Mouse (Mus musculus): Measurements from ENCODE around the gene Gm10188.

DNA sequence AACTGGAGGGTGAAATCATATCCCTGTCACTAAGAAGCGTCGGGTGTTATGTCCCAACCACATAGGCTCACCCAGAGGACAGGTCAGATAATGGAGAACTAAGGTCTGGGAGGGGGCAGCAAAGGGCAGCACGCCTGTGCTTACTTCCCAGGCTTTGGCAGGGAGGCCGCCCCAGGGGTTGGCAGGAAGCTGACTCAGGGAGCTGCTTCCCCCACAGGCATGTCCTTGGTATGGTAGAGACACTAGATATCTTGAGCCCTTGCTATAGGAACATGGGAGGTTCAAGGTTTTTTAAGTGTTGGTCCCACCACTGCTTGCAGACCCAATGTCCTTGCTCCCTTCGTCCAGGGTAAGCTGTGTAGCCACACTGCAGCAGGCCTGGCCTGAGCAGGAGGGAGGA lies 23.6 kb downstream of the Gm10188 start:
- TF ChIP-seq CTCF (IDR thresholded peaks at IDR 0.05; ENCODE audit: low read depth, low read length) (no peak), EP300 (IDR thresholded peaks at IDR 0.05; ENCODE audit: insufficient read depth, low read depth, low read length) (no peak)

Data from ES-Bruce4 (cell line).